In the genomic region with DNA sequence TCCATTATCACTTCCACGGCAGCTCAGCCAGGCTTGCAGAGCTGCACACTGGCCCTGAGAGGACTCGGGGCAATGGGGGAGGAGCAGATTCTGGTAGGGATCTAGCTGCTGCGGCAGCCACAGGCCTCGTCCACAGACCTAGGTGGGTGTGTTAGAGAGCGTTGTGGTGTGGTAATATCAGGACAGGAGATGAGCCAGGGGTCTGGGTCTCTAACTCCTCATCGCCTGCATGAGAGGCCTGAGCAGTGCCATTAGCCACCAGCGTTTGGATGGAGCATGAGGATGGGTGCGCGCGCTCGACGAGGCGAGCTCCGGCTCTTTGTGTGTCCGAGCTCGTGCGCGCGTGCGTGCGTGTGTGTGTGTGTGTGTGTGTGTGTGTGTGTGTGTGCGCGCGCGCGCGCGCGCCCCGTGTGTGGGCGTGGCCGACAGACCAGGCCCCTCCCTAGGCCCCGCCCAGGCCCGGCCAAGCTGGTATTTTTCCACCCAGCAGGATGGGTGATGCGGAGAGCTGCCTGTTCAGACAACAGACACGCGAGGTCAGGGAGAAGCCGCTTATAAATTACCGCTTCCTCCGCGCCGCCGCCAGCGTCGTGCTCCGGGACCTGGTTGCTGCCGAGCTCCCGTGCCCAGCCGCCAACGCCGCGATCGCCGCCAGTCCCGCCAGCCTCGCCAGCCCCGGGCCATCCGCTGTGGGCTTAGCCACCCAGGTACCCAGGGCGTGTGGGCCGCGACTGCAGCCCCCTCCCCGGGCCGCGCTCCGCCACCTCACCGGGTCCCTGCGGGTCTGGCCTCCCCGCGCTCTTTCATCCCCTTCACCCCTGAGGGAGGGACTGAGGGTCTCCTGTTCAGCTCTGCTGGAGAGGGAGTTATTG, we compare ENCODE assay signal across 7 mouse cellular contexts. TPM values are rescaled to one million over a fixed set of nuclear protein-coding genes. Genes with fewer than 3 reads are reported as not detected.
DNase-seq lines count a peak whose midpoint lies in the region; ATAC-seq and TF ChIP-seq lines count a peak whose summit lies in the region.

A gene (plus strand): TSS at position 452 of the 872 bp plus-strand sequence.

- no peaks in the 10 kb centered on the region for H3K36me3 ChIP-seq in embryonic facial prominence, embryonic 12.5 days
- H3K36me3 ChIP-seq in kidney, adult 2 months (ENCODE audit: control insufficient read depth, insufficient read depth, low read length), result no peaks in the 10 kb centered on the region
- no peaks in the 10 kb centered on the region for H3K36me3 ChIP-seq in limb, embryonic 12.5 days
- no peaks in the 10 kb centered on the region for H3K36me3 ChIP-seq in midbrain, embryonic 15.5 days (replicated peaks)
- no peaks in the 10 kb centered on the region for H3K36me3 ChIP-seq in spleen, adult 2 months (ENCODE audit: control insufficient read depth, insufficient read depth, low read length)

- H3K27ac ChIP-seq in embryonic facial prominence, embryonic 12.5 days, result peak within 1 kb of the TSS; percentile 92
- H3K27ac ChIP-seq in kidney, adult 2 months (ENCODE audit: insufficient read depth, low read depth, low read length), result peak within 1 kb of the TSS; percentile 89
- peak within 1 kb of the TSS; percentile 87 for H3K27ac ChIP-seq in limb, embryonic 12.5 days
- peak within 1 kb of the TSS; percentile 96 for H3K27ac ChIP-seq in midbrain, embryonic 15.5 days
- peak within 1 kb of the TSS; percentile 97 for H3K27ac ChIP-seq in spleen, adult 2 months (ENCODE audit: insufficient read depth, low read length)

- TF ChIP-seq CTCF in kidney, adult 2 months (conservative IDR thresholded peaks at IDR 0.05; ENCODE audit: insufficient read depth, insufficient read length, low read depth, low read length), result no peak
- TF ChIP-seq CTCF in spleen, adult 2 months (IDR thresholded peaks at IDR 0.05; ENCODE audit: extremely low read depth, insufficient read depth, insufficient read length, insufficient replicate concordance), result no peak

- H3K27me3 ChIP-seq in embryonic facial prominence, embryonic 12.5 days, result no peaks in the 10 kb centered on the region
- H3K27me3 ChIP-seq in kidney, adult 2 months (replicated peaks; ENCODE audit: control insufficient read depth, insufficient read depth, low read length), result no peaks in the 10 kb centered on the region
- no peaks in the 10 kb centered on the region for H3K27me3 ChIP-seq in limb, embryonic 12.5 days
- no peaks in the 10 kb centered on the region for H3K27me3 ChIP-seq in midbrain, embryonic 15.5 days (replicated peaks)
- H3K27me3 ChIP-seq in spleen, adult 2 months (ENCODE audit: control insufficient read depth, insufficient read depth, low read length), result no peaks in the 10 kb centered on the region

- H3K4me1 ChIP-seq in embryonic facial prominence, embryonic 12.5 days, result peaks cover 38% of the 10 kb centered on the region
- peaks cover 16% of the 10 kb centered on the region; the same call in 1 of the 2 replicates for H3K4me1 ChIP-seq in kidney, adult 2 months (ENCODE audit: control insufficient read depth, insufficient read depth, low read length)
- H3K4me1 ChIP-seq in limb, embryonic 12.5 days (replicated peaks), result peaks cover 37% of the 10 kb centered on the region
- peaks cover 45% of the 10 kb centered on the region for H3K4me1 ChIP-seq in midbrain, embryonic 15.5 days
- peaks cover 18% of the 10 kb centered on the region; the same call in 1 of the 2 replicates for H3K4me1 ChIP-seq in spleen, adult 2 months (ENCODE audit: control insufficient read depth, insufficient read depth, insufficient read length)

- peak; percentile 96 for DNase-seq in adrenal gland, postnatal 25 days
- peak; percentile 93 for DNase-seq in heart, adult 18-20 months
- peak; percentile 96 for DNase-seq in kidney, adult 2 months
- peak; percentile 78 to 89 for DNase-seq in spleen, adult 2 months (ENCODE audit: low read depth in 1 of 2, low spot score in 2 of 2)

- peak within 1 kb of the TSS; percentile 90 for H3K4me2 ChIP-seq in embryonic facial prominence, embryonic 12.5 days (replicated peaks)
- peak within 1 kb of the TSS; percentile 96 for H3K4me2 ChIP-seq in limb, embryonic 12.5 days
- peak within 1 kb of the TSS; percentile 72 for H3K4me2 ChIP-seq in midbrain, embryonic 15.5 days

- WGBS in embryonic facial prominence, embryonic 12.5 days, result under 1% methylated on average over 45 of the region's 69 CpGs
- under 1% methylated on average over 69 of the region's 69 CpGs for WGBS in kidney, adult 2 months
- under 1% methylated on average over 59 of the region's 69 CpGs for WGBS in limb, embryonic 12.5 days
- WGBS in midbrain, embryonic 15.5 days, result under 1% methylated on average over 68 of the region's 69 CpGs
- WGBS in spleen, adult 2 months, result 1% methylated on average over 64 of the region's 69 CpGs

- peak; percentile 68 for ATAC-seq in embryonic facial prominence, embryonic 12.5 days (ENCODE audit: insufficient number of reproducible peaks, insufficient read depth, low FRiP score, low TSS enrichment)
- ATAC-seq in limb, embryonic 12.5 days (ENCODE audit: insufficient number of reproducible peaks, insufficient read depth, low FRiP score, low TSS enrichment, low read depth), result peak; percentile 72
- peak; percentile 92 for ATAC-seq in midbrain, embryonic 15.5 days (replicated peaks)

- TF ChIP-seq POLR2A in kidney, adult 2 months (IDR thresholded peaks at IDR 0.05; ENCODE audit: low read depth, low read length), result peak; percentile 94
- TF ChIP-seq POLR2A in spleen, adult 2 months (IDR thresholded peaks at IDR 0.05; ENCODE audit: low read depth, low read length), result peak; percentile 88

- H3K9ac ChIP-seq in embryonic facial prominence, embryonic 12.5 days, result peak within 1 kb of the TSS; percentile 87
- H3K9ac ChIP-seq in limb, embryonic 12.5 days (replicated peaks), result peak within 1 kb of the TSS; percentile 88
- H3K9ac ChIP-seq in midbrain, embryonic 15.5 days, result peak within 1 kb of the TSS; percentile 96

- peak within 1 kb of the TSS; percentile 91 for H3K4me3 ChIP-seq in embryonic facial prominence, embryonic 12.5 days
- H3K4me3 ChIP-seq in kidney, adult 2 months (ENCODE audit: insufficient read depth, low read depth, low read length), result peak within 1 kb of the TSS; percentile 87
- H3K4me3 ChIP-seq in limb, embryonic 12.5 days (replicated peaks), result peak within 1 kb of the TSS; percentile 84
- peak within 1 kb of the TSS; percentile 87 for H3K4me3 ChIP-seq in midbrain, embryonic 15.5 days
- peak within 1 kb of the TSS; percentile 89 for H3K4me3 ChIP-seq in spleen, adult 2 months (ENCODE audit: extremely low read depth, insufficient read depth, insufficient read length)

- H3K9me3 ChIP-seq in embryonic facial prominence, embryonic 12.5 days, result no peaks in the 10 kb centered on the region
- H3K9me3 ChIP-seq in limb, embryonic 12.5 days, result no peaks in the 10 kb centered on the region
- no peaks in the 10 kb centered on the region for H3K9me3 ChIP-seq in midbrain, embryonic 15.5 days

RNA-seq across cellular contexts. Expression of the gene that starts here (rescaled TPM):
- 598 and 906 TPM in 2 replicates for total RNA-seq in adrenal gland, postnatal 25 days (2021)
- 56.2 and 67.5 TPM in 2 replicates for polyA plus RNA-seq in embryonic facial prominence, embryonic 12.5 days (2016; fragmentation: Nextera tagmentation; extraction: Ambion mirVana)
- 10 to 100 TPM; 53.1 to 54.8 TPM for total RNA-seq in heart, adult 18-20 months (2021)
- polyA plus RNA-seq in kidney, adult 2 months (2012; rRNA removed), result 277 and 336 TPM in 2 replicates
- 45.4 and 47.1 TPM in 2 replicates for polyA plus RNA-seq in limb, embryonic 12.5 days (2016; fragmentation: Nextera tagmentation; extraction: Ambion mirVana)
- polyA plus RNA-seq in midbrain, embryonic 15.5 days (2015; fragmentation: Nextera tagmentation; extraction: Ambion mirVana), result 117 and 123 TPM in 2 replicates
- polyA plus RNA-seq in spleen, adult 2 months (2012; rRNA removed), result 76.1 and 93.6 TPM in 2 replicates

Comparison
In these comparisons a context has a peak if more than half of its experiments do, and no peak if none do; other contexts are left out.
1. Peak in every context shown above with its lines: DNase-seq, ATAC-seq, H3K4me3 ChIP-seq and H3K27ac ChIP-seq.
2. RNA of the gene that starts here (total RNA-seq): 598 to 906 TPM in adrenal gland, postnatal 25 days; 53.1 to 54.8 TPM in heart, adult 18-20 months; every median in the first group is over 10 times any median in the second.